Mouse (Mus musculus): ENCODE data around the gene Abhd5.

The Abhd5 gene

DNA sequence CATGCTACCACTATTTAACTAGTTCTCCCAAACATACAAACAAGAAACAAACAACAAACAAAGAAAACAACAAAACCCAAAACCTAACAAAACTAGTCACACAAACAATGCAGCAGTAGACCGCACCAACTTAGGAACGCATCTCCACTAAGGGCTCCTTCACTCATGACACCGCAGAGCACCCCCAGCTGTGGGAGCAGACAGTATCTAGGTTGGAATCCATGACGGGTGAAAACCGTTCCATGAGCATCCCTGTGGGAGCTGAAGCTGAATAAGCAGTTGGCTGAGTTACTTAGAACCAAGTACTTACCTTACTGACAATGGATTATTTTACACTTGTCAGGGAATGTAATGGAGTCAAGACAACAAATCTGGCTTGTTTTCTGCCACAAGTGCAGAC, 5.3 kb upstream of the Abhd5 start:
- DNase-seq (ENCODE audit: low read depth, low spot score), result no peak

DNA sequence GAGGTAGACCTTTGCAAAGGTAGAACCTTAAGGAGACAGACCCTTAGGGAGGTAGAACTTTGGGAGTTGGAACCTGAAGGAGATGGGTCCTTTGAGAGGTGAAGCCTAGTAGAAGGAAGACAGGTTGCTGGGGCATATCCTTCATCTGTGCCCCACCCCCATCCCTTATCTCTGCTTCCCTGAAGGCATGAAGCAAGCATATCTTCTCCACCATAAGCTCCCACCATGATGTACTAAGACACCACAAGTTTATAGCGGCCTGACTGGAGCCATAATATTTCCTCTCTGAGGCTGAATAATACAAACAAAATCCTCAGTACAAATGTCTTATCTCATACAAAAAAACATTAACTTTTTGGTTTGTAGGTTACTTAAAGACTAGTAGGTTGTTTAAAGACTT, 3.5 kb upstream of the Abhd5 start:
- no peak for DNase-seq (ENCODE audit: low read depth, low spot score)

DNA sequence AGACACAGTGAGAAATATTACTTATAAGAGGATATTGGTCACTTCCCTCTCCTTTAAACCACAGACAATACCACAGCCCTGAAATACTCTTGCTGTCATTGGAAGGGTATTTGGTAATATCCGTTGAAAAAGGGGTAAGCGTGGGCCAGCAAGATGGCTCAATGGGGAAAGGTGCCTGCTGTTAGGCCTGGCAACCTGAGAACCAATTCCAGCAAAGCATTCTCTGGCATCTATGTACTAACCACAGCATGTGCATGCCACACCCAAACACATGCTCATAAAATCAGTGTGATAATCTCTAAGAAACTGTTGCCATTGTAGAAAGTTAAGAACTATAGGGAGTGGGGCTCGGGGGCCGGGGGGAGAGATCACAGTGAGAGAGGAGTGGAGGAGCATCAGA, 2.1 kb upstream of the Abhd5 start:
- no peak for DNase-seq (ENCODE audit: low read depth, low spot score)

DNA sequence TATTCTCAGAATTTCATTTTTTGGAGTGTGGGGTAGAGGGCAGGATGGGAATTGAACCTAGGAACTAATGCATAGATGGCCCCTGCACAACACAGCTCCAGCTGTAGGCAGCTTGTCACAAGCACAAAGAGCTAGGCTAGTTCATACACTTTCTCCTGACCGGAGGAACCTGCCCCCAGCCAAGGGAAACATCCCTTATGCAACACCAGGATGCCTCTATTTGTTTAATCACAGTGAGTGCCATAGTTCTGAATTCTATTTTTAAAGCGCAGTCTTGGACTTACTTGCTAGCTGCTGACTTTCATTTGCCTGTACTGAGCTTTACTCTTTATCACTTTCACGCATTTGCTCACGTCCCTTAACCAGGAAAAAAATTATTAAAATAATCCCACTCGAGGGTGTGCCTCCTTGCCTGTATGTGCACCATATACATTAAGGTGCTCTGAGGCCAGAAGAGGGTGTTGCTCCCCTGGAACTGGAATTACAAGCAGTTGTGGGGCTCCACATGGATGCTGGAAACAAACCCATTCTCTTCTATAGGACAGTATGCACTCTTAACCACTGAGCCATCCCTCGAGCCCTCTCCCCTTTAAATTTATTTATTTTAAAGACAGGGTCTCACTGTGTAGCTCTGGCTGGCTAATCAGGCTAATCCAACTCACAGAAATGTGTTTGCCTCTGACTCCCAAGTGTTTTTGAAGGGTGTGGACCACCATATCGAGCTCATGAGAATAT, 845 bp upstream of the Abhd5 start:
- DNase-seq (ENCODE audit: low read depth, low spot score), result no peak

DNA sequence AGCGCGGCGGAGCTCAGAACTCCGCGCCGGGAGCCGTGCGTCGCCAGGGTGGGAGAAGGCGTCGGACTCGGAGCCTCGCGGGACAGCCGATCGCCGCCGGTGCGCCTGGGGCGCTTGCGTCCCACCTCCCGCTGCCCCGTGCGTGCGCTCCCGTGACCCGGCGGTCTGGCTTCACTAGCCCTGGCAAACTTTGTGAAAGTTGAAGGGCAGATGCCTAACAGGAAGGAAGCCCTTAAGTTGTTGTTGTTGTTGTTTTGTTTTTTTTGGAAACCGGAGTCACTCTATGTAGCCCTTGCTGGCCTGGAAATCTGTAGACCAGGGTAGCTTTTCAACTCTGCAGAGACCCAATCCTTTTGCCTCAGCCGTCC, 601 bp downstream of the Abhd5 start:
- DNase-seq (ENCODE audit: low read depth, low spot score), result no peak

DNA sequence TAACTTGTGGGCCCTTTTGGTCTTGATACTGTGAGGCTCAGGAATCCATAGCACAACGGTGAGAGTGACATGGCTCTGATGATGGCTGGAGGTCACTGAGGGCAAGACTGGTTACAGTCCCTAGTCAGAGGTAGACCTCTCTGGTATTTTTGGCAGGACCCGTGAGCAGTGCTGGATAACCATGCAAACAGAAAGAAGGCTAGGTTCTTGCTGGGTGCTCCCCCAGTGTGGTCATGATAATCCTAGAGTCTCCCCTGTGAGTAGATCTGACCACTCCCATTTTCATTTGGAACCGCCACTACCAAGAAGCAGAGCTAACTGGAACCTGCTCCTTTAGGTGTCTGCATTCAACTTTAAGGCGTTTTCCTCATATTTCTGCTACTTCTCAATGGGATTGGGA, 1.5 kb downstream of the Abhd5 start:
- no peak for DNase-seq (ENCODE audit: low read depth, low spot score)

DNA sequence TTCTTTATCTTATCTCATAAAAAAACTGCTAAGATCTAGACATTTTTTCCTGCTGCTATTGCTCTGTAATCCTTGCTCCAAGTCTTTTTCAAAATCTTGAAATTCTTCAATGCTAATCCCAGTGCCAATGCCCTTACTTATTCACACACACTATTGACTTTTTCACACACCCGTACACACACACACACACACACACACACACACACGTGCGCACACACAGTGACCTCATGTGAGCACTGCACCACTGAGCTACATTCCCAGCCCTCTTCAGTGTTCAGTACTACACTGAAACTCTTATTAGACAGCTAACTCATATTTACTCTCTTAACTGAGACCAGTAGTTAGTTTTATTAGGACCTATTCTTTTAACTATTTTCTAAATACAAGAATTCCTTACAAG, 2.8 kb downstream of the Abhd5 start:
- no peak for DNase-seq (ENCODE audit: low read depth, low spot score)

DNA sequence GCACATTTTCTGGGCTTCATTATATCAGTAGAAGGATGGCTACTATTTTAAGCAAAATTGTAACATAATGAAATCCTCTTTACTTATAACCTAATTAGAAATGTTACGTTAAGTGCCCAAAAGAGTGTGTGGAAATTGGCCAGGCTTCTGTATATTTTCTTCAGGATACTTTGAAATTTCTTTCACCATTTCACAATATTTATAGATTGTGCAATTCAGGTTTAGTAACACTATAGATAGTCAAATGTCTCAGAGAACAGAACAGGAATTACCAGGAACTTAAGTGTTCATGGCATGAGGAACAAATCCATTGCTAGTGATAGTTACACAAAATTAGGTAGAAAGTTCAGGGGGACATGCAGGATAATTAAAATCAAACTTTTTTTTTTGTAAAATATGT, 5.7 kb downstream of the Abhd5 start:
- DNase-seq (ENCODE audit: low read depth, low spot score), result no peak

DNA sequence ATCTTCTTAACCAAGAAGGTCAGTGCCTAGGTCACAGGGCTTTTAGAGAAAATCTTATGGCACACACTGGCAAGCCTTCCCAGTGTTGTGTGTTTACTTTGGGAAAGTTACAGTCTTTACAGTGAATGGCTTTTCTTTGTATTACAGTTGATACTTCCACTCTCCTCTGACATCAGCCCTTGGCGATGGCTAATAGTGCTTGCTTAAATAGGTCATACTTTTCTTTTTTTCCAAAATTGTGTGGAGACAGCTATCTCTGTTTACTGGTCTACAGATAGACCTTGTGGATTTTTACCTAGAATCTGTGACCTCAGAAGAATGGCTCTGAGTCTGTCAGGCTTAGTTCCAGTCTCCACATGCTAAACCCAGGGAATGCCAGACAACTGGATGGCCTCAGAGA, 6.2 kb downstream of the Abhd5 start:
- DNase-seq (ENCODE audit: low read depth, low spot score), result no peak

DNA sequence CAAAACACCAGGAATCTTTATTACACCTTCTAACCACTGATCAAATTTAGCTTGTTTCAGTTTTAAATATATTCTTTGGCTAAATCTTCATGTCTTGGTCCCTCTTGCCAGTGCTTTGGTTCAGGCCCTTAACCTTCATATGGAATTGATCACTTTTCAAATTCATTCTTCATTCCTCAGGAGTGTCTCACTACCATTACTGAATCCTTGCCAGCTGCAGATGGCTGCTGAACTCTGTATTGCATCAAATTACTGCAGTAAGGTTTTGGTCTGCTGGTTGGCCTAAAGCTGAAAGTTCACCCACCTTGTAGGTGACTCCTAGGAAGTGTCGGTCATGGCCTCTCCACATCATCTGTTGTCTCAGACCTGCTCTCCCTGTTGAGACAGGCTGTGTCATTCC, 12.8 kb downstream of the Abhd5 start:
- no peak for DNase-seq (ENCODE audit: low read depth, low spot score)

DNA sequence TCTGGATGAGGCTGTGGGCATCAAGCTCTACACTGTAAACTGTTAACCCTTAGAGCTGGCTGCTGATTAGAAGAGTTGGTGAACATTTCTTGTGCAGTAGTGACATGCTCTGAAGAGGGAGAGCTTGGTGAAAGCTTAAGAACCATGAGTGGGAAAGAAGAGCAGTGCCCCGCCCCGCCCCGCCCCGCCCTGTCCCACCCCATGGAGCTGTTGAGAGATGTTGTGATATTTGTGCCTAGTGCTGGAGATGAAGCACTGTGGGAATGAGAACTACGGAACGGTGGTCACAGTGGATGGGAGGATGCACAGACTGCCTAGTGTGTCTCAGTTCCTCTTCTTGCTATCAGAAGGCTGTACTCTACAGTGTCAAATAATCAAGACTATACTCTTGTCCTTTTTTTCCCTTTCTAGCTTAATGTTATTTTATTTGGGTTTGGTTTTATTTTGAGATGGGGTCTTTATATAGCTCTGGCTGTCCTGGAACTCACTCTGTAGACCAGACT, 18.9 kb downstream of the Abhd5 start:
- DNase-seq (ENCODE audit: low read depth, low spot score), result no peak

DNA sequence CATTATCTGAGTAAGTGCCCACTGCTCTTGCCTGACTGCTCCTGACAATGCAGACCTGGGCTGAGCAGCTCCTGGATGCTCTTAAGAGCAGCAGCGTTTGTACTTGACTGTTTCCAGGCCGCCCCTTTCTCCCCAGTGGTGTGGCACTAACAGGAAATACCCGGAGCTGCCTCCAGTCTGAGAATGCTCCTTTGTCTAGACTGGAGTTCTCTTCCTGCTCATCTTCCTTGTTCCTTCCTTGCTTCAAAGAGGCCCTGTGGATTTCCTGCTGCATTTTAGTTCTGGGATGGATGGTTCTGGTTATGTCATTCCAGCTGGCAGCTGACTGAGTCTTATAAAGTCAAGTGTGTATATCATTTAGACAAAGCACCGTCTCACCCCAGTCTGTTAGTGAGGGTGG, 21.1 kb downstream of the Abhd5 start:
- DNase-seq (ENCODE audit: low read depth, low spot score), result no peak

DNA sequence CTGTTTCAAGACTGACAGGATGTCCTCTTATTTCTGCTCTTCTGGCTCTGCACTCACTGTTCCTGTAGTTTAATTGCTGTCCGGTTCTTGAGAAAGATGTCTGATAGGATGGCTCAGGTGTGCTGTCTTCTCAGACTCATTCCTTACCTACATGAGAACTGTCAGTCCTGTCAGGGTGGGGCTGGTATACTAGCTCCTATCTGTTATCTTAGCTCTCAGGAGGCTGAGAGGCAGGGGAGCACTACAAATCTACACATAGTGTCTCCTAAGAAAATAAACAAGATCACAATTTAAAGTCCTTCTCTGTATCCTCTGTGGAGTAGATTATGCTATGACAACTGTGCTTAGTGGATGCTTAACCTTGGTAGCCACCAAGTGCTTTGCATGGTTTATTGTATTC, 21.6 kb downstream of the Abhd5 start:
- DNase-seq (ENCODE audit: low read depth, low spot score), result no peak

DNA sequence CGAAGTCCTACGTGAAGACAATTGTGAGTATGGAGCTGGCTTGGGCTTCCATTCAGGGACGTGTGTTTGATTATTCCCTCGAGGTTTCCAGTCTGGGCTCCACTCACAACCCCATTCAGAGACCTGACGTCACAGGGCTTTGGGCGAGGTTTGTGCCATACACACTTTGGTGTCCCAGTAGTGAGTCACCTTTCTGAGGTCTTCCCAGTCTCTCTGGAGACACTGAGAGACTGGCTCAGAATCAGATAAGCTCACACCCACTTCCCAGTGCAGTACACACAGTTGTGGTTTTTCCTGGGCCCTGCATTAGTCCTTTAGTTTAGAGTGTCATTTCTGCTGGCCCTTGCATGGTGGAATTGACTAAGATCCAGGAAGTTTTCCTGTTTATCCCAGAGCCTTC, 27.6 kb downstream of the Abhd5 start:
- no peak for DNase-seq (ENCODE audit: low read depth, low spot score)

DNA sequence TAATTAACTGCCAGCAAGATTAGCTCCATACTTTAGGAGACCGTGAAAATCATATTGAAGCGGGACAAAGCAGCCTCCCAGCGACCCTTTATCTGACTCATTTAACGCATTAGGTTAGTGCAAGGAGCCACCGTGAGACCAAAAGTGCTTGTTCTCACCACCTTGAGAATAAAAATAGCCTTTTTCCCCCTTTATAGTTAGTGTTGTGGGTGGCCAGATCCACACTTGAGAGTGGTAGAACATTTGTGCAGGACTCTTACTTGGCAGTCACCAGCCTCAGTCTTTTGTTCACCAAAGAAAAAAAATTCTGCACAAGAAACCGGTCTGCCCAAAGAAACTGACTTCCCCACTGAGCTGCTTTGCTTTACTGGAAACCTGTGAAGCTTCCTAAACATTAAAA, 29.6 kb downstream of the Abhd5 start:
- no peak for DNase-seq (ENCODE audit: low read depth, low spot score)

DNA sequence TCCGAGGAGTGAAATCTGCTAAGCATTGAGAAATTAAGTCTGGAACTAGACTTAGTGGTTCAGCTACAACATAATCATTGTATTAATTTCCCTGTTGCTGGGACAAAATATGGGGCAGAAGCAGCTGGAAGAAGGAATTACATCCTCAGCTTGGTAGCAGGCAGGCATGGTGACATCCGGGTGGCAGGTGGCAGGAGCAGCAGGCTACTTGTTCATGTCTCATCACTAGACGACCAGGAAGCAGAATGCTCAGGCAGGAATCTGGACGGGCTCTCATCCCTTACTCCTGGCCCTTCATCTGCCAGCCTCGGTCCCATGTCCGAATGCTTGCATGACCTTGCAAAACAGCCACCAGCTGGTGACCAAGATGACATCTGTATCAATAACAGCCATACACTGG, 30.6 kb downstream of the Abhd5 start:
- DNase-seq (ENCODE audit: low read depth, low spot score), result no peak

DNA sequence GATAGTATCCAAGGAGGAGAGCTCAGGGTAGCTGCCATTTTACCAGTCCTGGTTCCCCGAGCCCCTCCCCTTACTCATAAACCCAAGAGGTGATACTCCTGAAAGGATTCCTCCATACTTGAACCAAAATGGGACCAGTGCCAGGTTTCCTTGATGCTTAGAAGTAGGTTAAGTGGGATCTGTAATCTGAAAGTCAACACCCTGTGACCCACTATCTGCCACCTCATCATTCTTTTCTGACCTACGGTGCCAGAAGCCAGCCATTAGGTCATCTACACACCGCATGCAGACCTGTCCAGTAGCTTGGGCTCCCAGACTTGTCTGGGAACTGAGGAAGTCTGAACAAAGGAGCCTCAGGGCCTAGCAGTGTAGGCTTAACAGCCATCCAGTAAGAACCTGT, 34.6 kb downstream of the Abhd5 start:
- no peak for DNase-seq (ENCODE audit: low read depth, low spot score)

DNA sequence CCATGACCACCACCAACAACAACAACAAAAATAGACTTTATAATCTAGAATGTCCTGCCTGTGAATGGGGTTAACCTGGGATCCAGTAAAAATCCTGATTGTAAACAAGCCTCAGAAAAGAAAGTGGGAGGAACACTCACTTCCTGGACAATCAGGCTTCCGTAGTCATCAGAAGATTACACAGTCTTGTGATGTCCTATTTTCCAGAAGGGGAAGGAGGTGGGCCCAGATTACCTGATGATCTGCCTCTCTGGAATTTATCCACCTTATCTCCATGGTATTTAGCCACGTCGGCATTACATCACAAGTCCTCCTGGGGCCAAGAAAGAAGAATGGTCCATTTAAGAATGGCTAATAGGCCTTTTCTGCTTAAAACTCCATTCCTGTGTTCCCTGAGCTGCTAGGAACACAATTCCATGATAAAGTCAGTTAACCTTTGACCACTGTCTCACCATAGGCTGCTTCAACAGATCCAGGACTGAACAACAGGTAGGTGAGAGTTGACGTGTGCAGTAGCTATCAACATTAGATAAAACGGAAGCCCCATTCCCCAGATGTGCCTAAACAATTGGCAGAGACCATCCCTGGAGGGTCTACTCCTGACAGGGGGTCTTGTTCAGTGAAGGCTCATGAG, 38.0 kb downstream of the Abhd5 start:
- no peak for DNase-seq (ENCODE audit: low read depth, low spot score)

DNA sequence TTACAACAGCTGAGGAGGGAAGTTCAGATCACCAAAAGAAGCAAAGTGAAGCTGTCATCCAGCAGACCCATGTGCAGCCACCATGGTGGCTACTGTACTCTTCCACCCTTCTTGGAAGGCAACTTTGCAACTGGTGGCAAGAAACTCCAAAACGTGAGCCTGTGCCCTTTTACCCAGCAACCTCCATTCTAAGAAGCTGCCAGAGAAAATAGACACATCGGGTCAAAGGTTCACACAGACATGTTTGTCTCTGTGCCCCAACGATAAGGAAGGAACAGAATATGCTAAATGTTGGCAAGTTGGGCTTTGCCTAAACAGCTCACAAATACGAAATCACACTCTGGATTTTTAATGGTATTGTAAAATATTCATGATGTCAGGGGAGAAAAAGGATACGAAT, 44.4 kb downstream of the Abhd5 start:
- DNase-seq (ENCODE audit: low read depth, low spot score), result no peak

DNA sequence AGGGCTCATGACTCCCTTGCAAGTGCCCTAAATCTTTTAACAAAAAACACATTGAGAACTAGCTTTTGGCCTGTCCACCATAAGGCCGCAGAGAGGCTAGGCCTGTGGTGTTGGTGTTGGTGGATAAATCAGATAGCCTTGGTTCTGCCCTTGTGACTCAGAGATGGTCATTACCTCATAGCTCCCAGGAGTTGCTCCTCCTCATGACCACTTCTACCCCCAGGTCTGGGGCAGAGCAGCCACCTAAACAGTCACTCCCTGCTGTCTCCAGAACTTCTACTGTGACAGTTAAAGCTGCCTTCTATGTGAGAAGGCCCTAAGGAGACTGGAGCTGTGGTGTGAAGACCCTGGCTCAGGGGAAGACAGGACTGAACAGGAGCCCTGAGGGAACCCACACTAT, 45.7 kb downstream of the Abhd5 start:
- no peak for DNase-seq (ENCODE audit: low read depth, low spot score)

DNA sequence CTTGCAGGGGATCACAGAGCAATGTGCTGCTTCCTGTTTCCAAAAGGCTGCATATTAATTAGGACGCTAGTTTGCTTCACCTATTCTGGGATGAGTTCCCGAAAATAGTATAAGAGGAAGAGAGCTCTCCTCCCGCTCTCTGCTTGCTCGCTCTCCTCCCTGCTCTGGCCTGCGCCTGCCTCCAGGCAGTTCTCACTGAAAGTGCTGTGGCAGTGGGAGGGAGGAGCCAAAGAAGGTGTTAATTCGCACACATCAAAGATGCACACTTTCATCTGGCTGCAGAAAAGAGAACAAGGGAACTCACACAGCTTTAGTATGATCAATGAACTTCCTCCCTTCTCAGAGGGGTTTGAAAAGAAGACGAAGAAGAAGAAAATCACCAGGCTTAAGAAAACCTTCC, 47.3 kb downstream of the Abhd5 start:
- DNase-seq (ENCODE audit: low read depth, low spot score), result no peak

DNA sequence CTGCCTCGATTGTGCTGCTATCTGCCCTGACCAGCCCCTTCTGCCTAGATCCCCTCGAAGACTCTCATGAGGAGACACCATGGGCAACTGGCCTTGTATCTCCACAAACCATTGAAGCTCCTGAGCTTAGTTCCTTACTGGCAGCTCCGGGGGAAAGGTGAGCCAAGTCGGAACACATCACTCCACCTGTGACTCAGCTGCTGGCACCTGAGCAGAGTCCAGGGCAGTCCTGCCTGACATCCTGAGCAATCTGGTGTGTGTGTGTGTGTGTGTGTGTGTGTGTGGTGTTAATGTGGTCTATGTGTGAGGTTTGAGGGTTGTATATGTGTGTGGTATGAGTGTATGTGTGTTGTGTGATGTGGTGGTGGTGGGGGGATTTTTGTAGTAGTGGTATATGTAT, 49.8 kb downstream of the Abhd5 start:
- no peak for DNase-seq (ENCODE audit: low read depth, low spot score)

DNA sequence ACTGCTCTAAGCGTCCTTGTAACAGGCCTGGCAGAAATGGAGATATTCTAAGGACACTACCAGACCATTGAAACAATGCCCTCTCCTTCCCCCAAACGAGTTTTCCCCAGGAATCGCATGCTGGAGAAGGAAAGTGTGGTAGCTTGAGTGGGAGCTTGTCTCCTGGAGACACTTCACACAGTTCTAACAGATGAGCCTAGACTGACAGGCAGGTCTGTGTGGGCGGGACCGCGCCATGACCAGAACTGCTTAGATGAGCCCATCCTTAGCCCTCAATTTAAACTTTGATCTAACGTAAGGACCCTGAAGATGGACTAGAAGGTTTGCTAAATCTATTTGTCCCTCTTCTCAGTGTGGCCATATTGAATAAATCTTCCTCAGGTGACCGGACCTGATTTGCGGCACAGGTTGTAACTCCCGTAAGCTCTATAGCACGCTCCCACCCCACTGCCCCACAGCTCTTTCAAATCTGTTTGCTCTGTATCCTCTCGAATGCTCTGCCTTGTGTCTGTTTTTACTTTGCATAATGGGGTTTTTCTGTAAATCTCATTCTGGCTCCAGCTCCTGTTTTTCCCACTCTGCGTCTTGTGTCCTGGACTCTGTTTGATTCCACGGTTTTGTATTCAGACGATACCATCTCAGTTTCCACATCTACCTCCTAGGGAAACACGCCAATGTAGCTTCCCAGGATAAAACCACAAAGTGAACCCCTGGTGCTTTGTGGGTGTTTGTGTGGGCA, 59.2 kb downstream of the Abhd5 start:
- no peak for DNase-seq (ENCODE audit: low read depth, low spot score)

Data from A20 (cell line).